Mouse (Mus musculus) thymus, adult 2 months (tissue): ENCODE measurements at regions not wholly inside any gene's neighbourhood (a gene's known extent, or its start where the extent isn't known, plus 50 kb on each side); places are given as distances from the start of the nearest gene placed in this dataset.
A peak's percentile ranks its signal among the peaks of the same experiment; 100 is the strongest.
"Not testable (repeated sequence)": the region's sequence is repeated elsewhere in the genome, so short reads cannot be mapped to it uniquely, and the experiment has no call there.

Experiments used
- DNase-seq: peaks from one replicate; pipeline ENCODE4 v3.0.0; 2021
- H3K27ac ChIP-seq: fragments of 200-500 bp; 2 replicates; pipeline ENCODE4 v1.5.1; 2012; ENCODE audit warnings: low read length, control low read depth; ENCODE audit not compliant: control insufficient read depth, insufficient read depth
- H3K27me3 ChIP-seq: fragments of 200-500 bp; 2 replicates; pipeline ENCODE4 v1.6.1; 2012; ENCODE audit warnings: mild to moderate bottlenecking, low read length, moderate library complexity, mixed read lengths; ENCODE audit not compliant: control insufficient read depth, insufficient read depth
- H3K36me3 ChIP-seq: fragments of 200-500 bp; 2 replicates; pipeline ENCODE4 v1.6.1; 2012; ENCODE audit warnings: mild to moderate bottlenecking, low read length, moderate library complexity; ENCODE audit not compliant: control insufficient read depth, insufficient read depth
- H3K4me1 ChIP-seq: fragments of 200-500 bp; replicated peaks from 2 replicates; pipeline ENCODE4 v1.6.1; 2012; ENCODE audit warnings: low read length; ENCODE audit not compliant: control insufficient read depth, insufficient read depth
- H3K4me3 ChIP-seq: fragments of 200-500 bp; 2 replicates; pipeline ENCODE4 v1.5.1; 2012; ENCODE audit warnings: mild to moderate bottlenecking, low read length, control low read depth, moderate library complexity; ENCODE audit not compliant: control insufficient read depth, insufficient read depth
- CTCF ChIP-seq: fragments of 200-500 bp; IDR thresholded peaks from 2 replicates; pipeline ENCODE4 v1.5.1; 2012; ENCODE audit warnings: mild to moderate bottlenecking, control low read depth, low read length, moderate library complexity, borderline replicate concordance; ENCODE audit not compliant: control insufficient read depth, poor library complexity, insufficient read depth; ENCODE audit errors: extremely low read depth
- POLR2A ChIP-seq: fragments of 200-500 bp; IDR thresholded peaks from 2 replicates; pipeline ENCODE4 v1.6.1; 2012; ENCODE audit warnings: mild to moderate bottlenecking, low read length, control low read depth, moderate library complexity; ENCODE audit not compliant: control insufficient read depth, poor library complexity, insufficient read depth; ENCODE audit errors: extremely low read depth
- WGBS: fragments of 180-500 bp; shearing (Covaris S2); methylation state at CpG from one replicate; pipeline ENCODE4 v1.1.7; 2018; 5-methylcytosine and 5-hydroxymethylcytosine counted together

GRCm38 (mm10) chr1:13042326-13042725 lies 1628.4 kb downstream of the A830018L16Rik start:
- H3K27ac ChIP-seq = no peak overlapping the region
- H3K4me3 ChIP-seq = no peak overlapping the region
- TF ChIP-seq CTCF = no peak
- TF ChIP-seq POLR2A = no peak
- H3K4me1 ChIP-seq = no peaks in the 10 kb centered on the region
- no peak for DNase-seq
- H3K36me3 ChIP-seq = no peaks in the 10 kb centered on the region
- no peaks in the 10 kb centered on the region for H3K27me3 ChIP-seq

- Histone ChIP-seq H3K27ac (no peak overlapping the region), H3K27me3 (no peaks in the 10 kb centered on the region), H3K4me3 (no peak overlapping the region), H3K4me1 (0 out of 2 replicates have a peak, but pooled peaks cover 4% of the 10 kb centered on the region), H3K36me3 (no peaks in the 10 kb centered on the region)
- DNase-seq = peak; percentile 43
- TF ChIP-seq POLR2A (no peak), CTCF (no peak)
- WGBS = 24% methylated on average over 17 of the region's 17 CpGs
These were observed 1636.4 kb downstream of the A830018L16Rik start for GRCm38 (mm10) chr1:13050140-13050775.

DNA sequence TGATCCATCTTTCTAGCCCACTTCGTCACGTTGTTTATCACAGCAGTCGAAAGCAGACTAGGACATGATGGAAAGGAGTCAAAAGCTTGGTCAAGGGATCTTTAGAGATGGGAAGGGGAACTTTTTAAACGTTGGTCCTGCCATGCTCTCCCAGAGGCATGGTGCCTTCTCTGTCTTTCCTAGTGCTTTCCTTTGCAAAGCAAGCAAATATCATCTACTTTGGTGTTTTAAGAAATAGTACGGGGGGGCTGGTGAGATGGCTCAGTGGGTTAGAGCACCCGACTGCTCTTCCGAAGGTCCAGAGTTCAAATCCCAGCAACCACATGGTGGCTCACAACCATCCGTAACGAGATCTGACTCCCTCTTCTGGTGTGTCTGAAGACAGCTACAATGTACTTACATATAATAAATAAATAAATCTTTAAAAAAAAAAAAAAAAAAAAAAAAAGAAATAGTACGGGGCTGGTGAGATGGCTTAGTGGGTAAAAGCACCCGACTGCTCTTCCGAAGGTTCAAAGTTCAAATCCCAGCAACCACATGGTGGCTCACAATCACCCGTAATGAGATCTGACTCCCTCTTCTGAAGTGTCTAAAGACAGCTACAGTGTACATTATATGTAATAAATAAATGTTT lies 1637.6 kb downstream of the A830018L16Rik start:
- not testable (repeated sequence) for H3K36me3 ChIP-seq, H3K27me3 ChIP-seq, H3K4me3 ChIP-seq, H3K27ac ChIP-seq, DNase-seq, H3K4me1 ChIP-seq
- WGBS = 78% methylated on average over 12 of the region's 13 CpGs

- TF ChIP-seq POLR2A = no peak
- no peak for TF ChIP-seq CTCF
- Histone ChIP-seq H3K4me3 (no peak overlapping the region), H3K27me3 (no peaks in the 10 kb centered on the region), H3K4me1 (0 out of 2 replicates have a peak, but pooled peaks cover 4% of the 10 kb centered on the region), H3K36me3 (no peaks in the 10 kb centered on the region), H3K27ac (no peak overlapping the region)
- peak; percentile 19 for DNase-seq
- WGBS = 13% methylated on average over 7 of the region's 7 CpGs
These were observed 1638.2 kb downstream of the A830018L16Rik start for GRCm38 (mm10) chr1:13052067-13052460.

DNA sequence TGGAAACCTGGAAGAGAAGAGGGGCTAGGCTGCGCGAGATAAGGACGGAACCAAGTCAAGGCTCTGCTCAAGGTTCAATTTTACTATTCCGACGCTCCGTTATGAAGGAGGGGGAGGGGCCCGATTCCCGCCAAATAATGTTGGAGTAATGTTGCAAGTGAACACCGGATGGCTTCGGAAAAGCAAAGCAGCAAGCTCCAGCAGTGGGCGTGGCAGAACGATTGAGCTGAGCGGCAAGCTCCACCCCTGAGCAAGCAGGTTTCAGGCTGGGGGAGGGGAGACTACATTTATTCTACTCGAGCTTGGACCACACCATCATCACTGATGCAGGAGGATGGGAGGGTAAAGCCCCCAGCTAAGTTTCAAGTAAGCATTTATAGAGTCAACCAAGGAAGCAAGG lies 1643.8 kb downstream of the A830018L16Rik start:
- Histone ChIP-seq H3K4me3 (no peak overlapping the region), H3K4me1 (no peaks in the 10 kb centered on the region), H3K27ac (no peak overlapping the region), H3K36me3 (no peaks in the 10 kb centered on the region), H3K27me3 (no peaks in the 10 kb centered on the region)
- DNase-seq = no peak
- no peak for TF ChIP-seq CTCF
- 59% methylated on average over 14 of the region's 14 CpGs for WGBS

- no peak for TF ChIP-seq POLR2A
- TF ChIP-seq CTCF = no peak
- Histone ChIP-seq H3K27ac (no peak overlapping the region), H3K4me3 (no peak overlapping the region), H3K27me3 (no peaks in the 10 kb centered on the region), H3K36me3 (no peaks in the 10 kb centered on the region), H3K4me1 (no peaks in the 10 kb centered on the region)
- 65% methylated on average over 6 of the region's 6 CpGs for WGBS
- DNase-seq = no peak
These were observed 1645.9 kb downstream of the A830018L16Rik start for GRCm38 (mm10) chr1:13059616-13060320.
